Mouse (Mus musculus): ENCODE measurements around the gene Agrp.
A peak's percentile ranks its signal among the peaks of the same experiment; 100 is the strongest.

Agrp gene

GRCm38 (mm10) chr8:105636963-105637510 is at the start of gene Agrp:
Gene Agrp (minus strand): TSS chr8:105637393.
- peak; percentile 62 for DNase-seq (ENCODE audit: low spot score)

- no peak for DNase-seq (ENCODE audit: low spot score)
Observed at GRCm38 (mm10) chr8:105686551-105686950, 49.4 kb upstream of the Agrp start.

- peak; percentile 45 for DNase-seq (ENCODE audit: low spot score)
Observed at GRCm38 (mm10) chr8:105685796-105686308, 48.7 kb upstream of the Agrp start, which contains the start of gene Carmil2. Gene Carmil2 (plus strand): TSS chr8:105686274.

GRCm38 (mm10) chr8:105685325-105685724 is 48.1 kb upstream of the Agrp start:
- no peak for DNase-seq (ENCODE audit: low spot score)

- no peak for DNase-seq (ENCODE audit: low spot score)
Observed at GRCm38 (mm10) chr8:105677891-105678290, 40.7 kb upstream of the Agrp start.

- no peak for DNase-seq (ENCODE audit: low spot score)
Observed at GRCm38 (mm10) chr8:105661167-105661566, 24.0 kb upstream of the Agrp start.

GRCm38 (mm10) chr8:105657641-105658040 is 20.4 kb upstream of the Agrp start:
- no peak for DNase-seq (ENCODE audit: low spot score)

GRCm38 (mm10) chr8:105648929-105649328 is 11.7 kb upstream of the Agrp start:
- DNase-seq (ENCODE audit: low spot score), result no peak

- DNase-seq (ENCODE audit: low spot score), result no peak
Observed at GRCm38 (mm10) chr8:105645205-105645604, 8.0 kb upstream of the Agrp start.

GRCm38 (mm10) chr8:105640511-105640910 is 3.3 kb upstream of the Agrp start:
- DNase-seq (ENCODE audit: low spot score), result no peak

- DNase-seq (ENCODE audit: low spot score), result no peak
Observed at GRCm38 (mm10) chr8:105639835-105640234, 2.6 kb upstream of the Agrp start.

GRCm38 (mm10) chr8:105638510-105638909 is 1.3 kb upstream of the Agrp start:
- no peak for DNase-seq (ENCODE audit: low spot score)

GRCm38 (mm10) chr8:105637601-105638041 is 428 bp upstream of the Agrp start:
- DNase-seq (ENCODE audit: low spot score), result no peak

- peak; percentile 77 for DNase-seq (ENCODE audit: low spot score)
Observed at GRCm38 (mm10) chr8:105636018-105636962, 903 bp downstream of the Agrp start, which contains the start of gene Ctcf. Gene Ctcf (plus strand): TSS chr8:105636568.

GRCm38 (mm10) chr8:105635481-105635880 is 1.7 kb downstream of the Agrp start:
- no peak for DNase-seq (ENCODE audit: low spot score)

- DNase-seq (ENCODE audit: low spot score), result no peak
Observed at GRCm38 (mm10) chr8:105634771-105635458, 2.3 kb downstream of the Agrp start.

- DNase-seq (ENCODE audit: low spot score), result no peak
Observed at GRCm38 (mm10) chr8:105629337-105629736, 7.9 kb downstream of the Agrp start.

- no peak for DNase-seq (ENCODE audit: low spot score)
Observed at GRCm38 (mm10) chr8:105626086-105626485, 11.1 kb downstream of the Agrp start.

- no peak for DNase-seq (ENCODE audit: low spot score)
Observed at GRCm38 (mm10) chr8:105624831-105625230, 12.4 kb downstream of the Agrp start.

GRCm38 (mm10) chr8:105624401-105624800 is 12.8 kb downstream of the Agrp start:
- no peak for DNase-seq (ENCODE audit: low spot score)

- DNase-seq (ENCODE audit: low spot score), result no peak
Observed at GRCm38 (mm10) chr8:105623679-105624245, 13.4 kb downstream of the Agrp start.

- no peak for DNase-seq (ENCODE audit: low spot score)
Observed at GRCm38 (mm10) chr8:105623118-105623517, 14.1 kb downstream of the Agrp start.
